Mouse (Mus musculus): ENCODE measurements around the gene Col8a1. TPM values are rescaled to one million over a fixed set of nuclear protein-coding genes. Genes with fewer than 3 reads are reported as not detected.

Gene Col8a1
- 39.7 and 49.8 TPM in 2 replicates for polyA plus RNA-seq (2015; fragmentation: Nextera tagmentation; extraction: Ambion mirVana)

DNA sequence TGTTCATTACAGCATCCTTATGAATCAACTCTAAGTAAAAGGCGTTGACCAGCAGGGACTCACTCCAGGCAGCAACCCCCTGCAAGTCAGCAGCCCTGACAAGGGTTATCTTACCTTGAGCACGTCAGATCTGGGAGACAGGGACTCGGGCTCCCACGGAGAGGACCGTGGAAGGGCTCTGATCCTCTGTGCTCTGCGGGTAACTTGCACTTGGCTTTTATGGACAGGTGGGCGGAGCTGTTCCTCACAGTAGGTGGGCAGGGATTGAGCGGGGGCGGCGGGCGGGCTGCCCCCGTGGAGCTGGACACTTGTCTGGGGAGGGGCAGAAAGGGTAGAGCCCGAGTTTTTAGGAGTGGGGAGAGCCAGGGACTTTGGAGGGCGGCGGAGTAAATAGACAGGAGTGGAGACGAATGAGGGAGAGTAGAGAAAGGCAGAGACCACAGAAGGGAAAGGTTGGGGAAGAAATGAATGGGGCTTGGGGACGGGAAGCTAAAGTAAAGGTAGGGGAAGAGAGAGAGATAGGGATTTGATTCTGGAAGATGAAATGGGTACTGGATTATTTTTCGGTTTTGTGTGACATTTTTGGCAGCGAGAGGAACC lies at the start of gene Col8a1:
Gene Col8a1, minus strand, starts transcription at position 212 of the 600 bp plus-strand sequence.
- H3K9me3 ChIP-seq = no peaks in the 10 kb centered on the region
- H3K4me3 ChIP-seq = peak within 1 kb of the TSS; percentile 49
- peak within 1 kb of the TSS; percentile 85 for H3K4me2 ChIP-seq
- WGBS = 3% methylated on average over 19 of the region's 19 CpGs
- peak within 1 kb of the TSS; percentile 70 for H3K9ac ChIP-seq
- H3K27ac ChIP-seq = peak within 1 kb of the TSS; percentile 17; the same call in 1 of the 2 replicates
- H3K4me1 ChIP-seq = peaks cover 31% of the 10 kb centered on the region
- ATAC-seq (ENCODE audit: insufficient number of reproducible peaks, insufficient read depth, low FRiP score, low TSS enrichment, low read depth) = no peak
- no peaks in the 10 kb centered on the region for H3K27me3 ChIP-seq
- no peaks in the 10 kb centered on the region for H3K36me3 ChIP-seq

DNA sequence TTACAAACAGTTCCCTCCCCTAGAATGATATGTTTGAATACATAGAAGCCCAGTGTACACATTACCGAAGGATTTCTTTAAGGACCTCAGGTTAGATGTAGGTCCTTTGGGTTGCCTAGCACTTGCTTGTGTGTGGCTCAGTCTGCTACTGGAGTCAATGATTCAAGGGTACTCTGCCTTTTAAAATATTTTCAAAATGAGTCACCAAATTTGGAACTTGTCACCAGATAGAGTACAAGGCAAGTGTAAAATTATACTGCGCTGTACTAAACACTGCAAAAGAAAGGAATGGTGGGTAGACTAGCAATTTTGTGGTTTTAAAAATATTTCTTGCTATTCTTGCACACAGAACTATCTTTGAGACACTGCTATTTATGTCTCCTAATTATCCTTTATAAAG lies 47.3 kb upstream of the Col8a1 start:
- Histone ChIP-seq H3K27me3 (no peaks in the 10 kb centered on the region), H3K9ac (no peak overlapping the region), H3K4me1 (peaks cover 6% of the 10 kb centered on the region), H3K4me2 (no peak overlapping the region), H3K9me3 (no peaks in the 10 kb centered on the region), H3K4me3 (no peak overlapping the region), H3K27ac (no peak overlapping the region), H3K36me3 (no peaks in the 10 kb centered on the region)
- no peak for ATAC-seq (ENCODE audit: insufficient number of reproducible peaks, insufficient read depth, low FRiP score, low TSS enrichment, low read depth)
- 90% methylated on average over 2 of the region's 2 CpGs for WGBS

DNA sequence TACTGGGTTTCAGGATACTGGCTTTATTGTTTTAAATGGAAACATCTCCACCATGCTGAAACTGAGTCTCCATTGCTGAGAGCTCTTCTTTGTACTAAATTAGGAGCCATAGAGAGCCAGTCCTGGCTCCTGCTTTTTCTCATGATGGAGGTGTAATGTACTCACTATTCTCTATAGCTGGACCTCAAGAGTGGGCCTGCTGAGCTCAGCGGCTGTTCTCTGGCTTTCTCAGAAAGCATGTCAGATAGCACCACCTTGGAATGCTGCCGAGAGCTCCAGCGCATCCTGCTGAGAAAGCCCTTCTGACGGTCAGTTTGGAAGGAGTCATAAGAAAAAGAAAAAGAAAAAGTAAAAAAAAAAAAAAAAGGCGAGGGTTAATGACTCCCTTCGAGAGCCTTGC lies 41.8 kb upstream of the Col8a1 start:
- no peak for ATAC-seq (ENCODE audit: insufficient number of reproducible peaks, insufficient read depth, low FRiP score, low TSS enrichment, low read depth)
- no peaks in the 10 kb centered on the region for H3K4me1 ChIP-seq
- no peak overlapping the region for H3K4me3 ChIP-seq
- no peaks in the 10 kb centered on the region for H3K27me3 ChIP-seq
- no peak overlapping the region for H3K27ac ChIP-seq
- H3K36me3 ChIP-seq = no peaks in the 10 kb centered on the region
- H3K9ac ChIP-seq = no peak overlapping the region
- H3K9me3 ChIP-seq = no peaks in the 10 kb centered on the region
- 70% methylated on average over 6 of the region's 6 CpGs for WGBS
- H3K4me2 ChIP-seq = no peak overlapping the region

DNA sequence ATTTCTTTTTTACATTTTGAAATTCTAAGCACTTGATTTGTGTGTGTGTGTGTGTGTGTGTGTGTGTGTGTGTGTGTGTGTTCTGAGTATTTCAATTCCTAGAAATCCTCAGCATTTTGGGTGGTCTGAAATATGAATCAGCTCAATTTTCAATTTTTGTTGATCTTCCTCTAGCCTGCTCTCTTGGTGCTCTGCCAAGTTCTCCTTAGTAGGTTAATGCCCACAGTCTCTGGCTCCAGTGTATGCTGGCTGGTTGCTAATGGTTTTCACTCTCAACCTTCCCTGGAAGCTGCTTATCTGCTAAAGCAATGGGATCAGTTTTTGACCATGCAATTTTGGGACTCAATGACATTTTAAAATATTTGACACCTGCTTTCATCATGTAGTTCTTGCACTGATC lies 24.5 kb upstream of the Col8a1 start:
- no peaks in the 10 kb centered on the region; the same call in 1 of the 2 replicates for H3K4me1 ChIP-seq
- no peaks in the 10 kb centered on the region for H3K27me3 ChIP-seq
- H3K36me3 ChIP-seq = no peaks in the 10 kb centered on the region
- H3K27ac ChIP-seq = no peak overlapping the region
- no peaks in the 10 kb centered on the region for H3K9me3 ChIP-seq
- ATAC-seq (ENCODE audit: insufficient number of reproducible peaks, insufficient read depth, low FRiP score, low TSS enrichment, low read depth) = no peak
- H3K4me3 ChIP-seq = no peak overlapping the region
- H3K4me2 ChIP-seq = no peak overlapping the region
- H3K9ac ChIP-seq = no peak overlapping the region

DNA sequence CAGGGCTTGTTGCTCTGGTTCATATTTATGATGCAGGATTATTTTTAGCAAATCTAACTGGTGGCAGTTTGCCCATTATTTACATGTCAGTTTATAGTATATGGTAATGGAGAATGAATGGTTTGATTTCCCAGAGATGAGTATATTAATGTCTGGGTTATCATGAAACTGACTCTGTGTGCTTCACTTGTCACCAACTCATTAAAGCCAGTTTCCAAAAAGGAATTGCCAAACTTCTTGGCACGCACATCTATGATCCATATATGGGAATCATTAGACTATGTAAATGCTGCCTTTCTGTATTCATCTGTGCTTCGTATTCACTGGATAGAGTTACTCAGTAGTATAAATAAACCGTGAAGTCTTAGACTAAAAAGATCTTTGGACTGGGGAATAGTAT lies 11.1 kb upstream of the Col8a1 start:
- H3K36me3 ChIP-seq = no peaks in the 10 kb centered on the region
- no peaks in the 10 kb centered on the region for H3K9me3 ChIP-seq
- H3K27ac ChIP-seq = 0 out of 2 replicates have a peak overlapping the region, but pooled peaks have one; percentile 17
- H3K27me3 ChIP-seq = no peaks in the 10 kb centered on the region
- no peak overlapping the region for H3K9ac ChIP-seq
- H3K4me1 ChIP-seq = 0 out of 2 replicates have a peak, but pooled peaks cover 4% of the 10 kb centered on the region
- 34% methylated on average over 3 of the region's 3 CpGs for WGBS
- H3K4me2 ChIP-seq = no peak overlapping the region
- no peak overlapping the region for H3K4me3 ChIP-seq
- ATAC-seq (ENCODE audit: insufficient number of reproducible peaks, insufficient read depth, low FRiP score, low TSS enrichment, low read depth) = peak; percentile 72; the same call in 1 of the 2 replicates

DNA sequence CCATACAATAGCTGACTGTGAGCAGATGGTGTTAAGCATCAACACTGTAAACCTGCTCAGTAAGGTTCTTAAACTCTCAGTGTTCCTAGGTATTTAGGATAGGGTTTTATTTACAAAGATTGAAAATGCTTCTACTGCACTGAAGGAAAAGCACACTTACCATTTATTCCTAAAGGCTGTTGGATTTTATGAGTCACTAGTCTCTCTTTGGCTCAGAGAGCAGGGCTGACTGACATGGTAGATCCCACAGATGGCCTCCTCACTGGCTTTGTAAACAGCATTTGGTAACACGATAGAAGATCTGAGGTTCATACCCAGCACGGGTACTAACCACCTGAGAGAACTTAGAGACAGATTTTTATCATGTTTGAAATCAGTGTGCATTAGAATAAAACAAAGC lies 5.3 kb upstream of the Col8a1 start:
- Histone ChIP-seq H3K9ac (no peak overlapping the region), H3K36me3 (no peaks in the 10 kb centered on the region), H3K4me1 (peaks cover 15% of the 10 kb centered on the region), H3K4me3 (no peak overlapping the region), H3K4me2 (no peak overlapping the region), H3K27me3 (no peaks in the 10 kb centered on the region), H3K27ac (no peak overlapping the region), H3K9me3 (no peaks in the 10 kb centered on the region)
- ATAC-seq (ENCODE audit: insufficient number of reproducible peaks, insufficient read depth, low FRiP score, low TSS enrichment, low read depth) = no peak
- WGBS = 43% methylated on average over 2 of the region's 2 CpGs

DNA sequence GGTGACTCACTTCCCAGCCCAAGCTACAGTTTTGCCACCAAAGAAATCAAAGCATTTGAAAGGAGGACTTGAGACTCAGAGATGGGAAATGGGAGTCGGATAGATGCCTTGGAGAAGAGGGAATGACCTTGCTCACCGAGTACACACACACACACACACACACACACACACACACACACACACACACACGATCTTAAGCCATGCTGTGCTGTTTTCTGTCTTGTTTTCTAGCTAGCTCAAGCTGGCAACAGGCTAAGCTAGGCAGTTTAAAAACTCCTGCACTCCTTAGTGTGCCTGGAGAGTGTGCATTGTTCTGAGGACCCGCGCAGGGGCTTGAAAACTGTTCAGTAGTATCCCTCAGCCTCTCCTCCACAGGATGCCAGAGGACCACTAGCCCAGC lies 1.2 kb upstream of the Col8a1 start:
- ATAC-seq (ENCODE audit: insufficient number of reproducible peaks, insufficient read depth, low FRiP score, low TSS enrichment, low read depth) = no peak
- no peak overlapping the region; the same call in 1 of the 2 replicates for H3K27ac ChIP-seq

DNA sequence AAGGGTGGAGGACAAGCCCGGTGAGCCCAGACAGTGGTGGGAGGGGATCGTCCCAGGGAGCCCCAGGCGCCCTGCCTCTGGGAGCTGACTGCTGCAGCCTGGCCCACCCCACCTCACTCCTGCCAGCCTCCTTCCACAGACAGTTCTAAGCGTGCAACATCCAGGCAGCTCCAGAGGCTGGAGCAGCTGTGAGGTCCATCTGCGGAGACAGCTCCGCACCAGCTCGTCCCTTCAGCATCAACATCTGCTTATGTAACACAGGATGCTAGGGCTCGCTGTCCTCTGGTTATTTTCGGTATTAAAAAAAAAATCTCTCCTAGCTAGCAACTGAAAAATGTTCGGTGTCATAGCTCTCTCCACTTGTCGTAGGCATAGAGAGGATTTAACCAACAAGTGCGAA lies 704 bp upstream of the Col8a1 start:
- no peaks in the 10 kb centered on the region for H3K27me3 ChIP-seq
- no peak for ATAC-seq (ENCODE audit: insufficient number of reproducible peaks, insufficient read depth, low FRiP score, low TSS enrichment, low read depth)
- H3K4me3 ChIP-seq = peak overlapping the region; percentile 49
- H3K9me3 ChIP-seq = no peaks in the 10 kb centered on the region
- peak overlapping the region; percentile 85 for H3K4me2 ChIP-seq
- H3K9ac ChIP-seq = peak overlapping the region; percentile 70
- H3K4me1 ChIP-seq = peaks cover 31% of the 10 kb centered on the region
- peak overlapping the region; percentile 4; the same call in 1 of the 2 replicates for H3K27ac ChIP-seq
- H3K36me3 ChIP-seq = no peaks in the 10 kb centered on the region
- 15% methylated on average over 12 of the region's 12 CpGs for WGBS

More for the DNA sequence above, 1.2 kb upstream of the Col8a1 start:
- Histone ChIP-seq H3K4me3 (peak overlapping the region; percentile 49; the same call in 1 of the 2 replicates), H3K4me2 (peak overlapping the region; percentile 85), H3K9me3 (no peaks in the 10 kb centered on the region), H3K4me1 (peaks cover 35% of the 10 kb centered on the region), H3K9ac (0 out of 2 replicates have a peak overlapping the region, but pooled peaks have one; percentile 70), H3K27me3 (no peaks in the 10 kb centered on the region), H3K36me3 (no peaks in the 10 kb centered on the region)
- WGBS = 47% methylated on average over 5 of the region's 5 CpGs

DNA sequence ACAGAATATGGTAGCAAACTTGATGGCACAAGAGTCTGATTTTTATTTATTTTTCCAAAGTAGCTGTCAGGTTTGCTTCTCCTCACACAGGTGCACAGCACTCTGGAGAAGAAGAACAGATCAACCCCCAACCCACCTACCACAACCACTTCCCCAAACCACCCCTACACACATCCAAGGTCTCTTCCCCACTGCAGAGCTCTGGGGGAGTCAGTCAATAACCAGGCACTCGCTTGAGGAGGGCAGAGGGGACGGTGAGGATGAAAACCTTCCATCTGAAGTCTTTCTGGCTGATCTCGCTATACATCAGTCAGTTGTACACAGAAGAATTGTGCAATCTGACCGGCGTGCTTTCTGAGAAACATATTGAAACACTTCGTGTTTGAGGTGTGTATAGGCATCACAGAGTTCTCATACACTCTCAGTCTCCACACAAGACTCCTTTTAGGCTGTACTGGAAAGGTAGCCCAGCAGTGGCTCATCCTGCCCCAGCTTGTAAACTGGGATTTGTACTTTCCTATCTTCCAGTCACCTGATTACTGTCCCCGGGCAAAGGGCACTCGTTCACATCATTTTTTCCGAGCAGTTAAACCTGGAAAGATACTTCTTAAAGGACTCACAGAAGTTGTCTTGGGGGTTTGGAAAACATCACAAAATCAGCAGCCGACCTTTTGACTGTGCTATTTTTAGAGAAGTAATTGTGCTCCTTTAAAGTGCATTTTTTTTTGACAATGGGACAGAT lies 827 bp downstream of the Col8a1 start:
- 43% methylated on average over 10 of the region's 10 CpGs for WGBS
- Histone ChIP-seq H3K9me3 (no peaks in the 10 kb centered on the region), H3K4me2 (peak overlapping the region; percentile 85), H3K4me1 (peaks cover 31% of the 10 kb centered on the region), H3K27ac (no peak overlapping the region), H3K9ac (peak overlapping the region; percentile 70), H3K36me3 (no peaks in the 10 kb centered on the region), H3K4me3 (peak overlapping the region; percentile 49), H3K27me3 (no peaks in the 10 kb centered on the region)
- no peak for ATAC-seq (ENCODE audit: insufficient number of reproducible peaks, insufficient read depth, low FRiP score, low TSS enrichment, low read depth)

DNA sequence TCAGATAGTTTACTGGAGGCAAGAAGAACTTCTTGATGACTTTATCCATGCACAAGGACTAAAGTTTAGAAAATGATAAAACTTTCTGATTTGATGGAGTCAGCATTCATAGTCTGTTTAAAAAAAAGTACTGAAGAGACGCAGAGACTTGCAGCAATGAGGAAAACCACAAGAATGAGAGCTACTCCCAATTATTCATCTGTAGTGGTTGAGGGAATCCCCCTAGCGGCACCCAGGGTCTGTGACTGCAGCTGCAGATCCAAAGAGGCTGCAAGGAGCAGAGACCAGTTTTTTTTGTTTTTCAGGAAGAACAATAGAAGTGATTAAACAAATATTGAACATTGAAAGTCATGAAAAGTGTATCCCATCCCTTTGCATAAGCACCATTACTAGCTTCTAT lies 4.0 kb downstream of the Col8a1 start:
- Histone ChIP-seq H3K9me3 (no peaks in the 10 kb centered on the region), H3K36me3 (no peaks in the 10 kb centered on the region), H3K9ac (no peak overlapping the region), H3K27ac (no peak overlapping the region), H3K4me3 (no peak overlapping the region), H3K4me2 (no peak overlapping the region), H3K27me3 (no peaks in the 10 kb centered on the region), H3K4me1 (peaks cover 30% of the 10 kb centered on the region)
- no peak for ATAC-seq (ENCODE audit: insufficient number of reproducible peaks, insufficient read depth, low FRiP score, low TSS enrichment, low read depth)
- 30% methylated on average over 2 of the region's 2 CpGs for WGBS

DNA sequence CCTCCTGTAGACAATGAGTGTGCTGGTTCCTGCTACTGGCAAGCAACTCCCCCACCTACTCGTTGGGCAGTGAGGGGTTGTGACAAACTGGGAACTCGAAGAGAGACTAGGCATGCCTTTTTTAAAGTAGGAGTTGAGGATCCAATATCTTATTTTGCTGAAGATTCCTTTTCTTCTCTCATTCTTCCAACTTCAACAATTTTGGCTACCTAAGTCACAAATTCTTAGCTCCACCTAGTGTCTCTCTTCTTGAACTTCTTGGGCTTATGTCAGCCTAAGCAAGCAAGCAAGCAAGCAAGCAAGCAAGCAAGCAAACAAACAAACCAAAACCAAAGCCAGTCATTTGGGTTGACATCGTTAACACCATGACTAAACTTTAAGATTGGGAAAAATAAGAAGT lies 6.4 kb downstream of the Col8a1 start:
- peaks cover 9% of the 10 kb centered on the region; the same call in 1 of the 2 replicates for H3K4me1 ChIP-seq
- no peak overlapping the region for H3K27ac ChIP-seq
- no peak overlapping the region for H3K4me2 ChIP-seq
- H3K4me3 ChIP-seq = no peak overlapping the region
- no peak for ATAC-seq (ENCODE audit: insufficient number of reproducible peaks, insufficient read depth, low FRiP score, low TSS enrichment, low read depth)
- H3K9me3 ChIP-seq = no peaks in the 10 kb centered on the region
- H3K9ac ChIP-seq = no peak overlapping the region
- H3K36me3 ChIP-seq = no peaks in the 10 kb centered on the region
- no peaks in the 10 kb centered on the region for H3K27me3 ChIP-seq
- 72% methylated on average over 3 of the region's 3 CpGs for WGBS

Data from embryonic facial prominence, embryonic 13.5 days (tissue).